Mouse (Mus musculus): Measurements from ENCODE around the gene Rnaseh2c. TPM values are rescaled to one million over a fixed set of nuclear protein-coding genes. Genes with fewer than 3 reads are reported as not detected.

Rnaseh2c gene
- polyA plus RNA-seq, 2 experiments from 2014 or later = 55.0 to 102 TPM

DNA sequence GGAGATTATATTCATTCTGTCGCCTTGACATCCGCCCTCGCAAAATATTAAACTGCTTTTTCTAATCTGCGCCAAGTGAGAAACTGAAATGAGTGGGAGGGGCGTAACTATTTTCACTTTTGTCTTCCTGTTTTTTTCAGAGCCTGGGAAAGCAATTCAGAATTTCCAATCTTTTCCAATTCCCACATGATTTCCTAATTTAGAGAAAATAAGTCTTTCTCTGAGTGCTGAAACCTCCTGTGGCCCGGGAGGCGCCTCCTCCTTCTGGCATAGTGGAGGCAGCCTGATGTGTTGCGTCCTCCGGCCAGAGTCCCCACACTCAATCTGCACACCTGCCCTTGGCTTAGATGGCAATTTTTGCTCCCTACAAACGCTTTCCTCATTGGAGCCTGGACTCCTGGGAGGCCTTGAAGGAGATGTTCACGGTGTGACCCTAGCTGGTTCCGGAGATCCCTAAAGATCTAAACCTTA, 34.9 kb downstream of the Rnaseh2c start:
- peak; percentile 30 for ATAC-seq

GRCm38 (mm10) chr19:5637069-5638047, 35.7 kb downstream of the Rnaseh2c start, which contains the start of gene Rela:
Gene Rela (plus strand): TSS chr19:5637483.
- peak; percentile 86 for ATAC-seq

- no peak for ATAC-seq
These were observed 36.8 kb downstream of the Rnaseh2c start for GRCm38 (mm10) chr19:5638416-5639005.

DNA sequence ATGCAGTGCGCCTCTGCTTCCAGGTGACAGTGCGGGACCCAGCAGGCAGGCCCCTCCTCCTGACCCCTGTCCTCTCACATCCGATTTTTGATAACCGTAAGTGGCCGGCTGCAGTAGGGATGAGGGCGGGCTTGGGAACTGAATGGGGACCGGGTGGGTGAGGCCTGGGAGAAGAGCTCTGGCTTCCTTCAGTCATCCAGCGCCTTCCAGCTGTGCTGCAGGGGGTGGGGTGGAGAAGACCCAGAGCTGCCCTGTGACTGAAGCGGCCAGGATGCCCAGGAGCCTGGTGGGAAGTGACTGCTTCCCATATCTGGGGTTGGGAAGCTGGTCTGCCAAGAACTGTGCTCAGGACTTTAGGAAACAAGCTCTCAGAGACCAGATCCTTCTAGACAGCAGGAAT, 38.7 kb downstream of the Rnaseh2c start:
- no peak for ATAC-seq

DNA sequence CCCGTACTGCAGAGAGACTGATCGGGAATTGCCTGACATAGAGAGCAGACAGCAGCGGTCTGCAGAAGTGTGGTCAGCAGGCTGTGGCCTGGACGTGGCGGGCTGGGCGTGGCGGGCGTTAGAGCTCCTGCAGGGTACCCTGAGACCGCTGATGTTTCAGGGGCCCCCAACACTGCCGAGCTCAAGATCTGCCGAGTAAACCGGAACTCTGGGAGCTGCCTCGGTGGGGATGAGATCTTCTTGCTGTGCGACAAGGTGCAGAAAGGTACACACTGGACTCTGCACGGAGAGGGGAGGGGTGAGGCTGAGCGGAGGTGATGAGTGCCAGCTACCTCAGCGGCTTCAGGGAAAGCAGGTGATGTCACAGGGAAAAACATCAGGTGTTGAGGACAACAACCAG, 39.3 kb downstream of the Rnaseh2c start:
- ATAC-seq = no peak

- no peak for ATAC-seq
These were observed 40.0 kb downstream of the Rnaseh2c start for GRCm38 (mm10) chr19:5641641-5642040.

- no peak for ATAC-seq
These were observed 43.6 kb downstream of the Rnaseh2c start for GRCm38 (mm10) chr19:5645280-5645679.

DNA sequence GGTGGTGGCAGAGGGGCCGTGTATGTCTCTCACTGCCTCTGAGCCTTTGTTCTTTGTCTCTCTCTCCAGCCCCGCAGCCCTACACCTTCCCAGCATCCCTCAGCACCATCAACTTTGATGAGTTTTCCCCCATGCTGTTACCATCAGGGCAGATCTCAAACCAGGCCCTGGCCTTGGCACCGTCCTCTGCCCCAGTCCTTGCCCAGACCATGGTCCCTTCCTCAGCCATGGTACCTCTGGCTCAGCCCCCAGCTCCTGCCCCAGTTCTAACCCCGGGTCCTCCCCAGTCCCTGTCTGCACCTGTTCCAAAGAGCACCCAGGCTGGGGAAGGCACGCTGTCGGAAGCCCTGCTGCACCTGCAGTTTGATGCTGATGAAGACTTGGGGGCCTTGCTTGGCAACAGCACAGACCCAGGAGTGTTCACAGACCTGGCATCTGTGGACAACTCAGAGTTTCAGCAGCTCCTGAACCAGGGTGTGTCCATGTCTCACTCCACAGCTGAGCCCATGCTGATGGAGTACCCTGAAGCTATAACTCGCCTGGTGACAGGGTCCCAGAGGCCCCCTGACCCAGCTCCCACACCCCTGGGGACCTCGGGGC, 45.2 kb downstream of the Rnaseh2c start:
- no peak for ATAC-seq

- ATAC-seq = no peak
These were observed 46.1 kb downstream of the Rnaseh2c start for GRCm38 (mm10) chr19:5647791-5648190.

- peak; percentile 95 for ATAC-seq
These were observed 47.0 kb downstream of the Rnaseh2c start for GRCm38 (mm10) chr19:5648401-5649297.

DNA sequence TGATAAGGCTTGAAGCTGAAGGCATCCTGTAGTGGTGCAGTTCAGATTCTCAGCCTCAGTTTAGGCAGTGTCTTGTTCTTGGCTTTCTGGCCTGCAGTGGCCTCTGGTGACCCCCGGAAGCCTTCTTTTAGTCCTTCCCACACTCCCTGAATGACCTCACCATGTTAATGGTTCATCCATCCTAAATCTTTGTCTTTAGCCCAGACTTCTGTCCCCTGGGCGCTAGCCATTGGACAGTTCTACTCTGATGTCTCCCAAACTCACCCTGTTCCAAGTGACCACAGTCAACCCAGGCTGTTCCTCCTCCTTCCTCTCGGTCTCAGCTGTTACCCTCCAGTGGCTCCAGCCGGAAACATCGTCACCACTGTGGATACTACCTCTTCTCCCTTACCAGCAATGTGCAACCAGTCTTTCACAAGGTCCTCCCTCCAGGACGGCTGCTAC, 47.6 kb downstream of the Rnaseh2c start:
- ATAC-seq = no peak

DNA sequence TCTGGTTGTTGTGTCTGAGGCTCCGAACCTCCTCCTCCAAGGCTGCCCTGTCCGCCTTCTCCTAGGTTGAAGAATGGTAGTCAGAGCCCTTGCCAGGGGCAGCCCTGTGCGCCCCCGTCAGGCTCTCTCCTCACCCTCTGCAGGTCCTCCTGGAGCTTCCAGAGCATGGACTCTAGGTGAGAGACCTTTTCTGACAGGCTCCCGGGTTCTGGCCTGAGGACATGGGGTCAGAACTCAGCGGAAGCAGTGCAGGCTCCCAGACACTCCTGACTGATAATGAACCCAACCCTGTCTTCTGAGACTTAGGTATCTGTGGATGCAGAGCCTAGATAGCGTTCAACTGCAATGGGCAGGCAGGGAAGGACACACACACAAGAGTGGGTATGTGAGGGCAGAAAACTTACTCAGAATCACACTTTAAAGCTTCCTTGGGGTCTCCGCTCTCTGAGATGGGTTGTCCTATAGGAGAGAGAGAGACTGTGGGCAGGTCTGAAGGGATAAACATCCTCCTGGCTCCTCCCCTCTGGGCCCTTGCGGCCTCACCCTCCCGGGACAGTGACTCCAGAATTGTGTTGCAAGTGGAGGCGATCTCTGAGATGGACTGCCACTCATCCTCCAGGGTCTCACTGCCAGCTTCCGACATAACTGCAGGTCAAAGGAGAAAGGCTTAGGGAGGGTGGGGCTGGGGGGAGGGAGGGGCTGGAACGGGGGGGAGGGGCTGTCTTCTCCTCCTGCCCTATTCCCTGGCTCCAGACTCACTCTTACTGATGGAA, 50.0 kb downstream of the Rnaseh2c start:
- no peak for ATAC-seq

GRCm38 (mm10) chr19:5652570-5652969, 50.9 kb downstream of the Rnaseh2c start:
- ATAC-seq = no peak

DNA sequence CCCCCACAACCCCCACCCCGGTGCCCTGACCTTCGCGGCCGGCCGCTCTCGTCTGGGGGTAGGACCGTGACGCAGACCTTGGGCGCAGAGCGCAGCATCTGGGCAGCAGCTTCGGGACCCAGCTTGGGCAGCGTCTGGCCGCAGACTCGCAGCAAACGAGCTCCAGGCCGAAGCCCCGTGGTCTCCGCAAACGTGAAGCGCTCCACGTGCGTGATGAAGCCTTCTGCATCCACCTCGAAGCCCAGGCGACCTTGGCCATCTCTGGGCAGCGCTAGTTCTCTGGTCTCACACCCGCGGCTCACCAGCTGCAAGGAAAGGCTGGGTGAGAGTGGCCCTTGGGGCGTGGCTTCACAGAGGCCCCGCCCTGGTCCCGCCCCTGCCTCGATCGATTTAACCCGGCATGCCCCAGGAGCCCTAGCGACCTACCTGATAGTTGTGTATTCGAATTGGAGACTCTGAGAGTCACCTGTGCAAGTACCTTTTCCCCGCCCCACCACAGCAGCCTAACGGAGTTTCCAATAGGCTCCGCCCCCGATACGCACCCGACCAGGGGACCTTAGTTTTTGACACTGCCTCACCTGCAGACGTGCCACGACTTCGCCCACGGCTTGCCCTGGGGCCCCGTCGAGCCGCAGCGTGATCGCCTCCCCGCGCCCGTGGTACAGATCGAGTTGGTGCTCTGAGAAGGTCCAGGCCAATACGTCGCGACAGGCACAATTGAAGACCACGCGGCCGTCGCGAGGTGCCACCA, 52.5 kb downstream of the Rnaseh2c start:
- no peak for ATAC-seq

GRCm38 (mm10) chr19:5654720-5655298, 53.1 kb downstream of the Rnaseh2c start:
- no peak for ATAC-seq

Other genes with a start within 250 kb of the Rnaseh2c start
- 10 to 100 TPM; 46.1 to 57.1 TPM for gene Eif1ad, start 235.1 kb upstream of the Rnaseh2c start, polyA plus RNA-seq (2017; shearing (Covaris generic))
- gene Banf1, start 234.7 kb upstream of the Rnaseh2c start, polyA plus RNA-seq (2017; shearing (Covaris generic)) = 100 to 1,000 TPM; 246 to 256 TPM
- gene Sart1, start 213.2 kb upstream of the Rnaseh2c start, polyA plus RNA-seq (2017; shearing (Covaris generic)) = 10 to 100 TPM; 18.1 to 30.1 TPM
- gene Tsga10ip, start 199.3 kb upstream of the Rnaseh2c start, polyA plus RNA-seq (2017; shearing (Covaris generic)) = not detected
- gene Drap1, start 176.9 kb upstream of the Rnaseh2c start, polyA plus RNA-seq (2017; shearing (Covaris generic)) = 10 to 100 TPM; 56.0 to 57.2 TPM
- gene AI837181, start 176.7 kb upstream of the Rnaseh2c start, polyA plus RNA-seq (2017; shearing (Covaris generic)) = 10 to 100 TPM; 20.8 to 28.7 TPM
- gene Fosl1, start 154.3 kb upstream of the Rnaseh2c start, polyA plus RNA-seq (2017; shearing (Covaris generic)) = not detected
- under 1 TPM; 0.48 to 0.83 TPM for gene Ccdc85b, start 144.0 kb upstream of the Rnaseh2c start, polyA plus RNA-seq (2017; shearing (Covaris generic))
- gene Fibp, start 141.3 kb upstream of the Rnaseh2c start, polyA plus RNA-seq (2017; shearing (Covaris generic)) = 100 to 1,000 TPM in 1 of 2 experiments, 10 to 100 TPM in 1; 86.2 to 159 TPM
- gene Ctsw, start 133.4 kb upstream of the Rnaseh2c start, polyA plus RNA-seq (2017; shearing (Covaris generic)) = 100 to 1,000 TPM; 136 to 191 TPM
- gene Efemp2, start 127.9 kb upstream of the Rnaseh2c start, polyA plus RNA-seq (2017; shearing (Covaris generic)) = 1 to 10 TPM; 1.5 to 4.6 TPM
- 10 to 100 TPM; 44.8 to 51.5 TPM for gene Mus81, start 113.5 kb upstream of the Rnaseh2c start, polyA plus RNA-seq (2017; shearing (Covaris generic))
- 1,000 to 10,000 TPM; 1,977 to 2,151 TPM for gene Cfl1, start 111.4 kb upstream of the Rnaseh2c start, polyA plus RNA-seq (2017; shearing (Covaris generic))
- not detected for gene 1700020D05Rik, start 98.1 kb upstream of the Rnaseh2c start, polyA plus RNA-seq (2017; shearing (Covaris generic))
- gene Snx32, start 91.3 kb upstream of the Rnaseh2c start, polyA plus RNA-seq (2017; shearing (Covaris generic)) = 10 to 100 TPM; 20.2 to 23.6 TPM
- not detected for gene Ovol1, start 41.2 kb upstream of the Rnaseh2c start, polyA plus RNA-seq (2017; shearing (Covaris generic))
- 1 to 10 TPM; 3.8 to 7.4 TPM for gene Ap5b1, start 33.8 kb upstream of the Rnaseh2c start, polyA plus RNA-seq (2017; shearing (Covaris generic))
- 10 to 100 TPM; 38.8 to 84.9 TPM for gene Kat5, start 8.4 kb downstream of the Rnaseh2c start, polyA plus RNA-seq (2017; shearing (Covaris generic))
- 100 to 1,000 TPM; 111 to 174 TPM for gene Rela, start 35.6 kb downstream of the Rnaseh2c start, polyA plus RNA-seq (2017; shearing (Covaris generic))
- 10 to 100 TPM; 19.0 to 25.6 TPM for gene Sipa1, start 61.8 kb downstream of the Rnaseh2c start, polyA plus RNA-seq (2017; shearing (Covaris generic))
- gene Map3k11, start 86.9 kb downstream of the Rnaseh2c start, polyA plus RNA-seq (2017; shearing (Covaris generic)) = 1 to 10 TPM; 6.3 to 8.4 TPM
- 10 to 100 TPM; 21.6 to 23.9 TPM for gene Pcnx3, start 87.0 kb downstream of the Rnaseh2c start, polyA plus RNA-seq (2017; shearing (Covaris generic))
- gene Kcnk7, start 102.5 kb downstream of the Rnaseh2c start, polyA plus RNA-seq (2017; shearing (Covaris generic)) = 1 to 10 TPM; 1.9 to 2.4 TPM
- 10 to 100 TPM; 14.4 to 20.7 TPM for gene Ehbp1l1, start 124.4 kb downstream of the Rnaseh2c start, polyA plus RNA-seq (2017; shearing (Covaris generic))
- gene Fam89b, start 127.8 kb downstream of the Rnaseh2c start, polyA plus RNA-seq (2017; shearing (Covaris generic)) = 10 to 100 TPM; 43.5 to 55.3 TPM
- not detected for gene Ltbp3, start 139.0 kb downstream of the Rnaseh2c start, polyA plus RNA-seq (2017; shearing (Covaris generic))
- 10 to 100 TPM; 15.1 to 19.4 TPM for gene Scyl1, start 169.5 kb downstream of the Rnaseh2c start, polyA plus RNA-seq (2017; shearing (Covaris generic))

All from CD4-positive, CD25-positive, alpha-beta regulatory T cell, adult 4 months (primary cell).